Mouse (Mus musculus) limb, embryonic 11.5 days (tissue): ENCODE data around the gene Bicdl2. TPM values are rescaled to one million over a fixed set of nuclear protein-coding genes. Genes with fewer than 3 reads are reported as not detected.

ENCODE experiments used
- ATAC-seq: fragments of 200-750 bp; cut with Nextera tagmentation; 2 replicates; pipeline ENCODE4 v1.8.0; 2017; ENCODE audit warnings: low read depth; ENCODE audit not compliant: insufficient number of reproducible peaks, low FRiP score, low TSS enrichment
- DNase-seq: peaks from one replicate; pipeline ENCODE4 v3.0.0-alpha.2; 2015; ENCODE audit warnings: low spot score
- H3K27ac ChIP-seq: fragments of 300-500 bp; sonication (generic); replicated peaks from 2 replicates; pipeline ENCODE4 v1.5.1; 2014; ENCODE audit warnings: low read depth, mild to moderate bottlenecking, low read length
- H3K27me3 ChIP-seq: fragments of 300-500 bp; sonication (generic); 2 replicates; pipeline ENCODE4 v1.6.1; 2014; ENCODE audit warnings: mild to moderate bottlenecking, low read length, mixed read lengths; ENCODE audit not compliant: control insufficient read depth, insufficient read depth
- H3K36me3 ChIP-seq: fragments of 300-500 bp; sonication (generic); 2 replicates; pipeline ENCODE4 v1.6.1; 2014; ENCODE audit warnings: mild to moderate bottlenecking, low read length, moderate library complexity, mixed read lengths; ENCODE audit not compliant: control insufficient read depth, insufficient read depth
- H3K4me1 ChIP-seq: fragments of 300-500 bp; sonication (generic); 2 replicates; pipeline ENCODE4 v1.6.1; 2014; ENCODE audit warnings: low read length, mixed read lengths; ENCODE audit not compliant: control insufficient read depth, insufficient read depth
- H3K4me2 ChIP-seq: fragments of 300-500 bp; sonication (generic); 2 replicates; pipeline ENCODE4 v1.6.1; 2014; ENCODE audit warnings: low read depth, mild to moderate bottlenecking, moderate library complexity; ENCODE audit not compliant: severe bottlenecking
- H3K4me3 ChIP-seq: fragments of 300-500 bp; sonication (generic); 2 replicates; pipeline ENCODE4 v1.5.1; 2014; ENCODE audit warnings: low read depth, low read length
- H3K9ac ChIP-seq: fragments of 300-500 bp; sonication (generic); 2 replicates; pipeline ENCODE4 v1.6.1; 2014; ENCODE audit warnings: mild to moderate bottlenecking, low read length
- H3K9me3 ChIP-seq: fragments of 300-500 bp; sonication (generic); 2 replicates; pipeline ENCODE4 v1.6.1; 2016; ENCODE audit warnings: low read length; ENCODE audit not compliant: control insufficient read depth
- WGBS: fragments of 180-500 bp; shearing (Covaris S2); extraction: QIAGEN DNeasy Blood & Tissue Kit; methylation state at CpG from one replicate; pipeline ENCODE4 v1.1.7; 2014; 5-methylcytosine and 5-hydroxymethylcytosine counted together
- polyA plus RNA-seq: library from polyadenylated mRNA; unstranded; fragments of >200 nt; fragmentation: Nextera tagmentation; extraction: Ambion mirVana; gene quantifications from 2 replicates; pipeline ENCODE4 v1.2.1, GENCODE M21; 2014

The Bicdl2 gene
- polyA plus RNA-seq, 1 experiment from 2014 or later = 1.3 TPM

DNA sequence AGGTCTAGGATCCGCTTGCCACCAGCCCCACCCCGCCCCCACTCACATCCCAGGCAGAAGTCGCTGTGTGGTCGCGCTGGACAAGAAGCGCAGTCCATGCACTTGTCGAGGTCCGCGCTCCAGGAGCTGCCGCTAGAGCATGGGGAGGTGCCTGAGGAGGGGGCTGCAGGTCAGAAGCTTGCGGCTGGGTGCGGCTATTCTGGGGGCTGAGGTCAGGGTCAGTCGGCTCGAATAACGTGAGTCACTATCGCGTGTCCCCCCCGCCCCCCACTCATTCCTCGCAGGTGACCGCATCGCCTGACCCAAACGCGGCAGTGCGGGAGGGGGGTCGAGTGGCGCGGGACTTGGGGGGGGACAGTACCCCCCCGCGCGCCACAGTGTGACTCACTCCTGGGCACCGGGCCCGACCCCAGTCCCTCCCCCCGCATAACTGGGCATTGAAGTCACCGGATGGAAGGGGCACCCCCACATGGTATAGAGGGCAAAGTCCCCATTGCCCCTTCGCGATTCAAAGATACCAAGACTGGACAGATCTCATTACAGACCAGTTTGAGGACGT is 16.2 kb downstream of the Bicdl2 start:
- Histone ChIP-seq H3K4me1 (peaks cover 29% of the 10 kb centered on the region), H3K4me3 (peak overlapping the region; percentile 39), H3K27ac (no peak overlapping the region), H3K9me3 (no peaks in the 10 kb centered on the region), H3K9ac (no peak overlapping the region; the same call in 1 of the 2 replicates), H3K36me3 (no peaks in the 10 kb centered on the region), H3K27me3 (peaks cover 48% of the 10 kb centered on the region), H3K4me2 (peak overlapping the region; percentile 70)
- peak; percentile 52 for DNase-seq
- no peak for ATAC-seq
- 1% methylated on average over 36 of the region's 37 CpGs for WGBS

DNA sequence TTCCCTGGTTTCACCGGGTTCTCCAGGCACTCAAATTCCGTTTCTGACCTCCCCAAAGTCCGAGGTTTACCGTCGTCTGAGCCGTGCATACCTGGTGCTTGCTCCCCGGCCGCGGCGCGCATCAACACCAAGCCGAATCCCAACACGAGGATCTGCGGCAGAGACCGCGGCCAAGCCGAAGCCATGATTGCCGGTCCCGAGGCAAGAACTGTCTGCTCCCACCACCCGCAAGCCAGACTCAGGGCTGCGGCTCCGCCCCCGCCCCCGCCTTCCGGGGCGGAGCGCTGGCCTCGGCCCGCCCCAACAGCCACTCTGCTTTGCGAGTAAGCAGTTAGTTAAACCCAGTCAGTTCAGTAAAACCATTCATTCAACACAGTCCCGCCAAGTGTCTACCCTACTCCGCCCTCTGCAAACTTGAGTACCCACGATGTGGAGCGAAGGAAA is 17.0 kb downstream of the Bicdl2 start, which contains the start of gene Tnfrsf12a:
Gene Tnfrsf12a (minus strand): TSS at position 233 of the 444 bp plus-strand sequence.
- ATAC-seq = no peak
- H3K4me3 ChIP-seq = peak within 1 kb of the TSS; percentile 39
- WGBS = 1% methylated on average over 34 of the region's 34 CpGs
- H3K4me1 ChIP-seq = peaks cover 29% of the 10 kb centered on the region
- no peak within 1 kb of the TSS for H3K27ac ChIP-seq
- DNase-seq = peak; percentile 86
- H3K9me3 ChIP-seq = no peaks in the 10 kb centered on the region
- H3K27me3 ChIP-seq = peaks cover 52% of the 10 kb centered on the region
- no peaks in the 10 kb centered on the region for H3K36me3 ChIP-seq
- peak within 1 kb of the TSS; percentile 8; the same call in 1 of the 2 replicates for H3K9ac ChIP-seq
- peak within 1 kb of the TSS; percentile 70 for H3K4me2 ChIP-seq

GRCm38 (mm10) chr17:23679127-23679835 is 19.0 kb downstream of the Bicdl2 start, which contains the start of gene Cldn6:
Cldn6 (plus strand) TSS chr17:23679249.
- peaks cover 38% of the 10 kb centered on the region for H3K4me1 ChIP-seq
- ATAC-seq = no peak

GRCm38 (mm10) chr17:23680336-23680735 is 20.0 kb downstream of the Bicdl2 start:
- Histone ChIP-seq H3K4me1 (peaks cover 37% of the 10 kb centered on the region), H3K27me3 (peaks cover 63% of the 10 kb centered on the region), H3K36me3 (no peaks in the 10 kb centered on the region), H3K27ac (no peak overlapping the region), H3K9ac (no peak overlapping the region), H3K9me3 (no peaks in the 10 kb centered on the region), H3K4me2 (peak overlapping the region; percentile 41; the same call in 1 of the 2 replicates), H3K4me3 (no peak overlapping the region)
- no peak for DNase-seq
- WGBS = 70% methylated on average over 9 of the region's 9 CpGs
- ATAC-seq = no peak

More at GRCm38 (mm10) chr17:23679127-23679835, 19.0 kb downstream of the Bicdl2 start, which contains the start of gene Cldn6:
- Histone ChIP-seq H3K4me2 (peak within 1 kb of the TSS; percentile 41), H3K36me3 (no peaks in the 10 kb centered on the region), H3K27me3 (peaks cover 64% of the 10 kb centered on the region), H3K4me3 (peak within 1 kb of the TSS; percentile 23), H3K9ac (no peak within 1 kb of the TSS), H3K27ac (no peak within 1 kb of the TSS), H3K9me3 (no peaks in the 10 kb centered on the region)
- peak; percentile 29 for DNase-seq
- 3% methylated on average over 36 of the region's 38 CpGs for WGBS

- WGBS = 65% methylated on average over 10 of the region's 10 CpGs
- Histone ChIP-seq H3K27ac (no peak overlapping the region), H3K36me3 (no peaks in the 10 kb centered on the region), H3K9ac (no peak overlapping the region), H3K4me3 (no peak overlapping the region), H3K27me3 (peaks cover 57% of the 10 kb centered on the region), H3K4me1 (peaks cover 31% of the 10 kb centered on the region), H3K9me3 (no peaks in the 10 kb centered on the region), H3K4me2 (no peak overlapping the region)
- no peak for ATAC-seq
- DNase-seq = no peak
Measured at GRCm38 (mm10) chr17:23681086-23681485, 20.8 kb downstream of the Bicdl2 start.

GRCm38 (mm10) chr17:23682092-23682491 is 21.8 kb downstream of the Bicdl2 start:
- Histone ChIP-seq H3K4me2 (no peak overlapping the region), H3K36me3 (no peaks in the 10 kb centered on the region), H3K4me3 (no peak overlapping the region), H3K9ac (no peak overlapping the region), H3K27ac (no peak overlapping the region), H3K4me1 (peaks cover 25% of the 10 kb centered on the region), H3K9me3 (no peaks in the 10 kb centered on the region), H3K27me3 (peaks cover 49% of the 10 kb centered on the region)
- 55% methylated on average over 4 of the region's 4 CpGs for WGBS
- ATAC-seq (no peak), DNase-seq (no peak)

DNA sequence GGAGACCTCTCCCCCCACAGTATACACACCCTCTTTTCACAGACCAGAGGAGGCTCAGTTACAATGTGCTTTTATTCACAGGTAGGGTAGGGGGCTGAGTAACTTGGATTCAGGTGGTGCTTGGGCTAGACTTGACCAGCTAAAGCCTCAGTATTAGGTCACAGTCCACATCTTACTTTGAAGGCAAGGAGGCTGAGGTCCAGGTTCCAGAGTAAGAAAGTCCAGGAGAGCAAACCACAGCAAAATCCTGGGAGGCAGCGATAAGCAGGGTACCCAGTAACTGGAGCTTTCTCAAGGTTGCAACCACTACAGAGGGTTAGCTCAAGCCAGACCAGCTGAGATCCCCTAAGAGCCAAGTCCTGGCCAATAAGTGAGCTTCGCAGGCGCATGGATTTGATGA is 22.2 kb downstream of the Bicdl2 start:
- Histone ChIP-seq H3K36me3 (no peaks in the 10 kb centered on the region), H3K4me1 (peaks cover 22% of the 10 kb centered on the region), H3K9me3 (no peaks in the 10 kb centered on the region), H3K27me3 (peaks cover 49% of the 10 kb centered on the region), H3K4me2 (peak overlapping the region; percentile 36; the same call in 1 of the 2 replicates), H3K9ac (no peak overlapping the region), H3K27ac (no peak overlapping the region), H3K4me3 (0 out of 2 replicates have a peak overlapping the region, but pooled peaks have one; percentile 21)
- no peak for DNase-seq
- ATAC-seq = no peak
- 63% methylated on average over 3 of the region's 3 CpGs for WGBS

DNA sequence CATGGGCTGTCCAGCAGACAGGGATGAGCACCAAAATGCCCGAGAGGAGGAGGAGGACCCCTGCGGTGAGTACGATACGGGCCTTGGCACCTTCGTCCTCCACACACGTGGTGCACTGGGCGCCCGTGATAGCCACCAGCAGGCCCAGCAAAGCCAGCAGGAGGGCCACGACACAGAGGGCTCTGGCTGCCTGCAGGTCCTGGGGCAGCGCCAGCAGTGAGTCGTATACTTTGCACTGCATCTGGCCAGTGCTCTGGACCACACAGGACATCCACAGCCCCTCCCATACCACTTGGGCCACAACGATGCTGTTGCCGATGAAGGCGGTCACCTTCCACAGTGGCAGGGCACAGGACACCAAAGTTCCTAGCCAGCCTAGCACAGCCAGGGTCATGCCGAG is 22.9 kb downstream of the Bicdl2 start:
- Histone ChIP-seq H3K4me1 (peaks cover 20% of the 10 kb centered on the region), H3K9ac (no peak overlapping the region), H3K36me3 (no peaks in the 10 kb centered on the region), H3K4me2 (peak overlapping the region; percentile 36), H3K27ac (no peak overlapping the region), H3K9me3 (no peaks in the 10 kb centered on the region), H3K4me3 (peak overlapping the region; percentile 21), H3K27me3 (peaks cover 49% of the 10 kb centered on the region)
- 18% methylated on average over 15 of the region's 15 CpGs for WGBS
- DNase-seq (peak; percentile 28), ATAC-seq (0 out of 2 replicates have a peak, but pooled peaks have one; percentile 3)
